37 mouse cellular contexts compared by ENCODE assay signal in genomic region chr1:163085570-163085969, GRCm38 (mm10). TPM values are rescaled to one million over a fixed set of nuclear protein-coding genes. Genes with fewer than 3 reads are reported as not detected.
"Had no signal": no experiment of that assay in that cellular context is flagged by ENCODE, and none has a peak within 500 bp of the region (broad histone marks: within the 10 kb centered on the region; RNA-seq: fewer than 3 reads in every experiment).

Mroh9 (minus strand) TSS chr1:163085670.

- H3K36me3 ChIP-seq: limb, embryonic 10.5 days; limb, embryonic 12.5 days; limb, embryonic 13.5 days; limb, embryonic 15.5 days; liver, embryonic 12.5 days; liver, embryonic 13.5 days; liver, embryonic 15.5 days; lung, embryonic 15.5 days; midbrain, embryonic 10.5 days; midbrain, embryonic 12.5 days; midbrain, embryonic 13.5 days; midbrain, embryonic 15.5 days had no signal

- H3K4me3 ChIP-seq: left cerebral cortex, adult 2 months; limb, embryonic 10.5 days; limb, embryonic 12.5 days; limb, embryonic 13.5 days; limb, embryonic 15.5 days; liver, embryonic 12.5 days; liver, embryonic 13.5 days; liver, embryonic 15.5 days; lung, embryonic 15.5 days; megakaryocyte, embryonic 14.5 days; midbrain, embryonic 10.5 days; midbrain, embryonic 12.5 days; midbrain, embryonic 13.5 days; midbrain, embryonic 15.5 days; myocyte had no signal

- DNase-seq: left cerebral cortex, postnatal 4 days; liver; liver, embryonic 13.5 days; liver, postnatal 0 days; lung, adult 18-20 months; lung, adult 2 months; lung, embryonic 14.5 days; lung, postnatal 10 days; lung, postnatal 14 days; lung, postnatal 36 days; lung, postnatal 4 days; midbrain, embryonic 14.5 days had no signal

- H3K27ac ChIP-seq: left cerebral cortex, adult 2 months; limb, embryonic 10.5 days; limb, embryonic 12.5 days; limb, embryonic 13.5 days; limb, embryonic 15.5 days; liver, embryonic 12.5 days; liver, embryonic 13.5 days; liver, embryonic 14.5 days; liver, embryonic 15.5 days; lung, embryonic 15.5 days; macrophage; midbrain, embryonic 10.5 days; midbrain, embryonic 12.5 days; midbrain, embryonic 13.5 days; midbrain, embryonic 15.5 days had no signal

- H3K4me1 ChIP-seq: limb, embryonic 10.5 days; limb, embryonic 12.5 days; limb, embryonic 15.5 days; liver, embryonic 12.5 days; liver, embryonic 13.5 days; liver, embryonic 15.5 days; lung, embryonic 15.5 days; megakaryocyte, embryonic 14.5 days; midbrain, embryonic 10.5 days; midbrain, embryonic 12.5 days; midbrain, embryonic 13.5 days; midbrain, embryonic 15.5 days had no signal

- H3K27me3 ChIP-seq: limb, embryonic 12.5 days; limb, embryonic 13.5 days; limb, embryonic 15.5 days; liver, embryonic 12.5 days; liver, embryonic 13.5 days; liver, embryonic 15.5 days; lung, embryonic 15.5 days; megakaryocyte, embryonic 14.5 days; midbrain, embryonic 12.5 days; midbrain, embryonic 13.5 days; midbrain, embryonic 15.5 days had no signal

RNA-seq across cellular contexts. Expression of gene Mroh9, which starts in this region (rescaled TPM):
- polyA plus RNA-seq: limb, embryonic 10.5 days; limb, embryonic 11.5 days; limb, embryonic 12.5 days; limb, embryonic 13.5 days; limb, embryonic 15.5 days; liver, adult 2 months; liver, embryonic 11.5 days; liver, embryonic 12.5 days; liver, embryonic 13.5 days; liver, embryonic 14.5 days; liver, embryonic 15.5 days; liver, embryonic 16.5 days; liver, postnatal 0 days; lung, adult 2 months; lung, embryonic 14.5 days; lung, embryonic 15.5 days; lung, embryonic 16.5 days; lung, postnatal 0 days; macrophage; midbrain, embryonic 10.5 days; midbrain, embryonic 11.5 days; midbrain, embryonic 12.5 days; midbrain, embryonic 13.5 days; midbrain, embryonic 14.5 days; midbrain, embryonic 15.5 days; midbrain, embryonic 16.5 days; midbrain, postnatal 0 days; myocyte had no signal
